Mouse (Mus musculus) hindbrain, embryonic 15.5 days (tissue): ENCODE data around the gene Gm12845. TPM values are rescaled to one million over a fixed set of nuclear protein-coding genes. Genes with fewer than 3 reads are reported as not detected.

Experiments
- ATAC-seq: fragments of 200-750 bp; cut with Nextera tagmentation; 2 replicates; pipeline ENCODE4 v1.8.0; 2017; ENCODE audit warnings: low read depth, moderate number of reproducible peaks, moderate TSS enrichment; ENCODE audit not compliant: low FRiP score
- H3K27ac ChIP-seq: fragments of 300-500 bp; sonication (generic); replicated peaks from 2 replicates; pipeline ENCODE4 v1.5.1; 2015; ENCODE audit warnings: mild to moderate bottlenecking, inconsistent platforms
- H3K27me3 ChIP-seq: fragments of 300-500 bp; sonication (generic); 2 replicates; pipeline ENCODE4 v1.6.1; 2015; ENCODE audit warnings: control low read depth, inconsistent platforms
- H3K36me3 ChIP-seq: fragments of 300-500 bp; sonication (generic); 2 replicates; pipeline ENCODE4 v1.6.1; 2015; ENCODE audit warnings: control low read depth, inconsistent platforms
- H3K4me1 ChIP-seq: fragments of 300-500 bp; sonication (generic); replicated peaks from 2 replicates; pipeline ENCODE4 v1.6.1; 2015; ENCODE audit warnings: control low read depth, inconsistent platforms
- H3K4me2 ChIP-seq: fragments of 300-500 bp; sonication (generic); 2 replicates; pipeline ENCODE4 v1.6.1; 2015; ENCODE audit warnings: moderate library complexity, mild to moderate bottlenecking, inconsistent platforms
- H3K4me3 ChIP-seq: fragments of 300-500 bp; sonication (generic); 2 replicates; pipeline ENCODE4 v1.5.1; 2015; ENCODE audit warnings: mild to moderate bottlenecking, inconsistent platforms
- H3K9ac ChIP-seq: fragments of 300-500 bp; sonication (generic); 2 replicates; pipeline ENCODE4 v1.6.1; 2015; ENCODE audit warnings: inconsistent platforms
- H3K9me3 ChIP-seq: fragments of 300-500 bp; sonication (generic); 2 replicates; pipeline ENCODE4 v1.6.1; 2016; ENCODE audit warnings: control low read depth, inconsistent platforms
- WGBS: fragments of 180-500 bp; shearing (Covaris S2); methylation state at CpG from one replicate; pipeline ENCODE4 v1.1.7; 2015; 5-methylcytosine and 5-hydroxymethylcytosine counted together
- polyA plus RNA-seq: library from polyadenylated mRNA; unstranded; fragments of >200 nt; fragmentation: Nextera tagmentation; extraction: Ambion mirVana; gene quantifications from 2 replicates; pipeline ENCODE4 v1.2.1, GENCODE M21; 2015

Gene Gm12845
- polyA plus RNA-seq: not detected in 2 replicates

GRCm38 (mm10) chr4:117724112-117724511 lies at the start of gene Gm12845:
Gm12845 (plus strand) TSS chr4:117724412.
- H3K4me2 ChIP-seq: no peak within 1 kb of the TSS
- H3K4me1 ChIP-seq: no peaks in the 10 kb centered on the region
- H3K27ac ChIP-seq: no peak within 1 kb of the TSS
- H3K4me3 ChIP-seq: no peak within 1 kb of the TSS
- H3K9ac ChIP-seq: no peak within 1 kb of the TSS
- H3K36me3 ChIP-seq: no peaks in the 10 kb centered on the region
- no peaks in the 10 kb centered on the region for H3K9me3 ChIP-seq
- WGBS: 91% methylated on average over 1 of the region's 1 CpGs
- H3K27me3 ChIP-seq: no peaks in the 10 kb centered on the region
- ATAC-seq: no peak

GRCm38 (mm10) chr4:117676903-117677302 lies 47.3 kb upstream of the Gm12845 start:
- Histone ChIP-seq H3K4me3 (no peak overlapping the region), H3K27ac (no peak overlapping the region), H3K27me3 (no peaks in the 10 kb centered on the region), H3K9me3 (no peaks in the 10 kb centered on the region), H3K36me3 (peaks cover 59% of the 10 kb centered on the region), H3K4me1 (peaks cover 20% of the 10 kb centered on the region), H3K9ac (no peak overlapping the region), H3K4me2 (no peak overlapping the region)
- 14% methylated on average over 3 of the region's 3 CpGs for WGBS
- ATAC-seq: peak; percentile 7; the same call in 1 of the 2 replicates

- Histone ChIP-seq H3K27ac (no peak overlapping the region), H3K4me3 (peak overlapping the region; percentile 84), H3K4me1 (peaks cover 18% of the 10 kb centered on the region), H3K36me3 (peaks cover 31% of the 10 kb centered on the region), H3K4me2 (peak overlapping the region; percentile 88), H3K9ac (0 out of 2 replicates have a peak overlapping the region, but pooled peaks have one; percentile 90), H3K27me3 (no peaks in the 10 kb centered on the region), H3K9me3 (no peaks in the 10 kb centered on the region)
- ATAC-seq: no peak
- 82% methylated on average over 6 of the region's 6 CpGs for WGBS
These were observed 43.2 kb upstream of the Gm12845 start for GRCm38 (mm10) chr4:117680963-117681362.

- H3K9me3 ChIP-seq: no peaks in the 10 kb centered on the region
- H3K4me2 ChIP-seq: peak within 1 kb of the TSS; percentile 88
- H3K4me3 ChIP-seq: peak within 1 kb of the TSS; percentile 84
- H3K9ac ChIP-seq: peak within 1 kb of the TSS; percentile 90
- WGBS: under 1% methylated on average over 33 of the region's 33 CpGs
- peaks cover 18% of the 10 kb centered on the region for H3K4me1 ChIP-seq
- peak within 1 kb of the TSS; percentile 65 for H3K27ac ChIP-seq
- ATAC-seq: peak; percentile 88
- peaks cover 23% of the 10 kb centered on the region for H3K36me3 ChIP-seq
- no peaks in the 10 kb centered on the region for H3K27me3 ChIP-seq
These were observed 42.2 kb upstream of the Gm12845 start, which contains the start of gene Dmap1 for GRCm38 (mm10) chr4:117681931-117682461. Dmap1 (minus strand) TSS chr4:117682273.

GRCm38 (mm10) chr4:117682463-117682862 lies 41.7 kb upstream of the Gm12845 start:
- Histone ChIP-seq H3K9me3 (no peaks in the 10 kb centered on the region), H3K27ac (peak overlapping the region; percentile 65), H3K4me1 (peaks cover 18% of the 10 kb centered on the region), H3K4me3 (peak overlapping the region; percentile 84), H3K36me3 (peaks cover 21% of the 10 kb centered on the region), H3K27me3 (no peaks in the 10 kb centered on the region), H3K9ac (peak overlapping the region; percentile 33; the same call in 1 of the 2 replicates), H3K4me2 (peak overlapping the region; percentile 88)
- 0 out of 2 replicates have a peak, but pooled peaks have one; percentile 5 for ATAC-seq

- Histone ChIP-seq H3K4me2 (peak overlapping the region; percentile 88; the same call in 1 of the 2 replicates), H3K9ac (no peak overlapping the region), H3K4me1 (peaks cover 18% of the 10 kb centered on the region), H3K4me3 (no peak overlapping the region), H3K27me3 (no peaks in the 10 kb centered on the region), H3K27ac (no peak overlapping the region), H3K9me3 (no peaks in the 10 kb centered on the region), H3K36me3 (peaks cover 13% of the 10 kb centered on the region)
- WGBS: 86% methylated on average over 6 of the region's 6 CpGs
- no peak for ATAC-seq
These were observed 41.0 kb upstream of the Gm12845 start for GRCm38 (mm10) chr4:117683048-117683768.

- Histone ChIP-seq H3K27ac (no peak overlapping the region), H3K27me3 (no peaks in the 10 kb centered on the region), H3K4me2 (no peak overlapping the region), H3K9me3 (no peaks in the 10 kb centered on the region), H3K4me3 (no peak overlapping the region), H3K36me3 (no peaks in the 10 kb centered on the region), H3K9ac (no peak overlapping the region), H3K4me1 (peaks cover 7% of the 10 kb centered on the region)
- no peak for ATAC-seq
- 85% methylated on average over 4 of the region's 4 CpGs for WGBS
These were observed 37.9 kb upstream of the Gm12845 start for GRCm38 (mm10) chr4:117686354-117686753.

- 6% methylated on average over 7 of the region's 7 CpGs for WGBS
- H3K9ac ChIP-seq: no peak overlapping the region
- ATAC-seq: no peak
- no peaks in the 10 kb centered on the region for H3K4me1 ChIP-seq
- no peaks in the 10 kb centered on the region for H3K36me3 ChIP-seq
- H3K9me3 ChIP-seq: no peaks in the 10 kb centered on the region
- H3K4me2 ChIP-seq: no peak overlapping the region
- H3K4me3 ChIP-seq: no peak overlapping the region
- no peak overlapping the region for H3K27ac ChIP-seq
- H3K27me3 ChIP-seq: no peaks in the 10 kb centered on the region
These were observed 18.9 kb upstream of the Gm12845 start for GRCm38 (mm10) chr4:117705361-117705760.

- Histone ChIP-seq H3K4me1 (no peaks in the 10 kb centered on the region), H3K36me3 (no peaks in the 10 kb centered on the region), H3K4me3 (no peak overlapping the region), H3K27ac (no peak overlapping the region), H3K4me2 (no peak overlapping the region), H3K9me3 (no peaks in the 10 kb centered on the region), H3K27me3 (no peaks in the 10 kb centered on the region), H3K9ac (no peak overlapping the region)
- 83% methylated on average over 3 of the region's 3 CpGs for WGBS
- no peak for ATAC-seq
These were observed 15.2 kb upstream of the Gm12845 start for GRCm38 (mm10) chr4:117708780-117709550.

- Histone ChIP-seq H3K4me2 (no peak overlapping the region), H3K36me3 (no peaks in the 10 kb centered on the region), H3K4me3 (no peak overlapping the region), H3K9me3 (no peaks in the 10 kb centered on the region), H3K9ac (no peak overlapping the region), H3K4me1 (no peaks in the 10 kb centered on the region), H3K27me3 (no peaks in the 10 kb centered on the region), H3K27ac (no peak overlapping the region)
- ATAC-seq: no peak
- WGBS: 92% methylated on average over 3 of the region's 3 CpGs
These were observed 11.9 kb upstream of the Gm12845 start for GRCm38 (mm10) chr4:117712314-117712713.

- H3K4me2 ChIP-seq: no peak overlapping the region
- WGBS: 84% methylated on average over 6 of the region's 6 CpGs
- no peak overlapping the region for H3K4me3 ChIP-seq
- no peak for ATAC-seq
- no peaks in the 10 kb centered on the region for H3K4me1 ChIP-seq
- H3K27ac ChIP-seq: no peak overlapping the region
- H3K9ac ChIP-seq: no peak overlapping the region
- H3K27me3 ChIP-seq: no peaks in the 10 kb centered on the region
- H3K9me3 ChIP-seq: no peaks in the 10 kb centered on the region
- no peaks in the 10 kb centered on the region for H3K36me3 ChIP-seq
These were observed 10.7 kb upstream of the Gm12845 start for GRCm38 (mm10) chr4:117713303-117714098.
